Mouse (Mus musculus) heart, adult 2 months (tissue): ENCODE measurements around the gene Lrrc56.

ENCODE experiments used
- CTCF ChIP-seq: fragments of 200-600 bp; IDR thresholded peaks from 2 replicates; pipeline ENCODE4 v1.8.1; 2022; ENCODE audit warnings: antibody characterized with exemption, mild to moderate bottlenecking, moderate library complexity
- EP300 ChIP-seq: fragments of 200-500 bp; IDR thresholded peaks from 2 replicates; pipeline ENCODE4 v1.6.1; 2011; ENCODE audit warnings: low read depth, low read length, control low read depth; ENCODE audit not compliant: insufficient read depth
- POLR2A ChIP-seq: fragments of 200-500 bp; IDR thresholded peaks from 2 replicates; pipeline ENCODE4 v1.6.1; 2011; ENCODE audit warnings: mild to moderate bottlenecking, low read depth, low read length, control low read depth; ENCODE audit not compliant: insufficient read depth

- no peak for TF ChIP-seq CTCF
- no peak for TF ChIP-seq POLR2A
- no peak for TF ChIP-seq EP300
Observed at GRCm38 (mm10) chr7:141155362-141155761, 38.6 kb upstream of the Lrrc56 start.
